Mouse (Mus musculus): ENCODE results near the gene Ankrd11.

Gene Ankrd11

GRCm38 (mm10) chr8:122960932-122961331 lies 81.1 kb downstream of the Ankrd11 start:
- DNase-seq, result no peak

GRCm38 (mm10) chr8:122960323-122960722 lies 81.8 kb downstream of the Ankrd11 start:
- no peak for DNase-seq

- DNase-seq, result no peak
Observed at GRCm38 (mm10) chr8:122955997-122956396, 86.1 kb downstream of the Ankrd11 start.

- DNase-seq, result no peak
Observed at GRCm38 (mm10) chr8:122955195-122955594, 86.9 kb downstream of the Ankrd11 start.

GRCm38 (mm10) chr8:122954090-122954799 lies 87.8 kb downstream of the Ankrd11 start:
- no peak for DNase-seq

- DNase-seq, result no peak
Observed at GRCm38 (mm10) chr8:122953028-122953427, 89.0 kb downstream of the Ankrd11 start.

- no peak for DNase-seq
Observed at GRCm38 (mm10) chr8:122951456-122951855, 90.6 kb downstream of the Ankrd11 start.

- no peak for DNase-seq
Observed at GRCm38 (mm10) chr8:122949701-122950100, 92.4 kb downstream of the Ankrd11 start.

- no peak for DNase-seq
Observed at GRCm38 (mm10) chr8:122945775-122946174, 96.3 kb downstream of the Ankrd11 start.

GRCm38 (mm10) chr8:122942803-122943713 lies 99.0 kb downstream of the Ankrd11 start:
- DNase-seq, result no peak

- peak; percentile 48 to 64 for DNase-seq
Observed at GRCm38 (mm10) chr8:122938591-122938990, 103.5 kb downstream of the Ankrd11 start.

GRCm38 (mm10) chr8:122938170-122938569 lies 103.9 kb downstream of the Ankrd11 start:
- DNase-seq, result no peak

- peak in 1 of 2 experiments; percentile 35 for DNase-seq
Observed at GRCm38 (mm10) chr8:122937545-122938053, 104.5 kb downstream of the Ankrd11 start.

- DNase-seq, result no peak
Observed at GRCm38 (mm10) chr8:122935912-122936311, 106.2 kb downstream of the Ankrd11 start.

- DNase-seq, result no peak
Observed at GRCm38 (mm10) chr8:122935118-122935517, 107.0 kb downstream of the Ankrd11 start.

- DNase-seq, result no peak
Observed at GRCm38 (mm10) chr8:122933973-122934372, 108.1 kb downstream of the Ankrd11 start.

GRCm38 (mm10) chr8:122932561-122932959 lies 109.5 kb downstream of the Ankrd11 start:
- no peak for DNase-seq

GRCm38 (mm10) chr8:122931834-122932560 lies 110.1 kb downstream of the Ankrd11 start:
- DNase-seq, result no peak

GRCm38 (mm10) chr8:122928631-122929224 lies 113.3 kb downstream of the Ankrd11 start:
- no peak for DNase-seq

GRCm38 (mm10) chr8:122927841-122928240 lies 114.2 kb downstream of the Ankrd11 start:
- no peak for DNase-seq

- no peak for DNase-seq
Observed at GRCm38 (mm10) chr8:122926782-122927181, 115.3 kb downstream of the Ankrd11 start.

GRCm38 (mm10) chr8:122925939-122926722 lies 115.9 kb downstream of the Ankrd11 start:
- no peak for DNase-seq

Data from spleen, adult 18-20 months (tissue).